Mouse (Mus musculus): Measurements from ENCODE around the gene Cebpb. TPM values are rescaled to one million over a fixed set of nuclear protein-coding genes. Genes with fewer than 3 reads are reported as not detected.

Cebpb gene
- total RNA-seq, 4 experiments from 2014 or later, result 12.1 to 20.6 (median 15.1) TPM

DNA sequence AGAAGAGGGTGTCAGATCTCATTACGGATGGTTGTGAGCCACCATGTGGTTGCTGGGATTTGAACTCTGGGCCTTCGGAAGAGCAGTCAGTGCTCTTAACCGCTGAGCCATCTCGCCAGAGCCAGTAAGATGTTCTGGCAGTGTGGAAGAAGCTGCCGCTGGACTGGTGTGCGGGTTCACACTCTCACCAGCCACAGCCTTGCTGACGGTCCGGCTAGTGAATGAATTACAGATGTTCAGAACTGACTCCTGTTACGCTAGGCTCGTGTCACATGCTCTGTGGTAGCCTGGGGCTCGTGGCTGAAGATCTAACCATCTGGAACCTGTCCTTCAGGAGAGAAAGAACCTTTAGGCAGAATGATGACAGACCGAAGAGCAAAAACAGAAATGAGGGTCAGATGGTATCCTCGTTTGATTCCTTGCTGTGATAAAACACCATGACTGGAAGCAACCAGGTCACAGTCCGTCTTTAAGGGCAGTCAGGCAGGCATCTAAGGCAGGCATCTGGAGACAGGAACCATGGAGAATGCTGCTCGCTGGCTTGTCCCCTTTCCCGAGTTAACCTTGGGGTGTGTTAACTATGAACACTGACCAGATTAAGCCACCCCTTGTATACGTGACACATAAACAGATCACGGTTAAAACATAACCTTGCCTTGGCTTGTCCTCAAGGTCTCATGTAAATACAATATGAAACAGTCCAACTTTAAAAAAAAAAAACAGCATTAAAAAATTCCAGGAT, 22.6 kb upstream of the Cebpb start:
- no peak for DNase-seq (ENCODE audit: low spot score in 2 of 2)

DNA sequence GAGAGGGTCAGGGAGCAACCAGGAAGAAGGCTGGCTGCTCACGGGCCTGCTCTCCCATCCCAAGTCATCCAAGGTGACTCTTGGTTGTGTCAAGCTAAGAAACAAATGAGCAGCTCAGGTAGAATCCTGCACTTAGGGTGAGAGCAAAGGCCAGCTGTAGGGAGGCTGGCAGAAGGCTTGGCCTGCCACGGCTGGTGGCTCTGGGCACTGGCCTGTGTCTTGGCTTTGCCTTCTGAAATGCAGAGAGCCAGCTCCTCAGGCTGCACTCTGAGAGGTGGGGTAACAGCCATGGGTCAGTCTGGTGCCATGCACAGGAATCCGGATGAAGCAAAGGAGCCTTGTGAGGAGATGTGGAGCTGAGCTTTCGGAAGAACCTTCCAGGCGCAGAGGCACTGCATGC, 20.3 kb upstream of the Cebpb start:
- no peak for DNase-seq (ENCODE audit: low spot score in 2 of 2)

DNA sequence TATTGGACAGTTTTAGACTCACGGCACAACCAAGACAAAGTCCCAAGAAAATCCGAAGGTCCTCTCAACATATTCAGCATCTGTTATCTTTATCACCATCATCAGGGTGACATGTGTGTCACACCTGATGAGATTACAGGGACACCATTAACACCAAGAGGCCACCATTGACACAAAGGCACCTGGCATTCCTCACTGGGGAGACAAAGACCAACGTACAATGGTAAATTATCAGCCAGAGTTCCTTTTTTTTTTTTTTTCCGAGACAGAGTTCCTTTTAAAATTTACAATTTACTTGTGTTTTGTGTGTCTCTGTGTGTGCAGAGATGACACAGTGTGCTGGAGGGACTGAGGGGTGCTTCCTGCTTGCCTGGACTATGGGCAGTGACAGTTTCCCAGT, 19.3 kb upstream of the Cebpb start:
- DNase-seq (ENCODE audit: low spot score in 2 of 2), result no peak

GRCm38 (mm10) chr2:167671101-167671633, 17.5 kb upstream of the Cebpb start:
- no peak for DNase-seq (ENCODE audit: low spot score in 2 of 2)

GRCm38 (mm10) chr2:167672212-167672685, 16.5 kb upstream of the Cebpb start:
- no peak for DNase-seq (ENCODE audit: low spot score in 2 of 2)

GRCm38 (mm10) chr2:167675120-167675909, 13.4 kb upstream of the Cebpb start:
- no peak for DNase-seq (ENCODE audit: low spot score in 2 of 2)

GRCm38 (mm10) chr2:167678600-167678999, 10.1 kb upstream of the Cebpb start:
- DNase-seq (ENCODE audit: low spot score in 2 of 2), result no peak

DNA sequence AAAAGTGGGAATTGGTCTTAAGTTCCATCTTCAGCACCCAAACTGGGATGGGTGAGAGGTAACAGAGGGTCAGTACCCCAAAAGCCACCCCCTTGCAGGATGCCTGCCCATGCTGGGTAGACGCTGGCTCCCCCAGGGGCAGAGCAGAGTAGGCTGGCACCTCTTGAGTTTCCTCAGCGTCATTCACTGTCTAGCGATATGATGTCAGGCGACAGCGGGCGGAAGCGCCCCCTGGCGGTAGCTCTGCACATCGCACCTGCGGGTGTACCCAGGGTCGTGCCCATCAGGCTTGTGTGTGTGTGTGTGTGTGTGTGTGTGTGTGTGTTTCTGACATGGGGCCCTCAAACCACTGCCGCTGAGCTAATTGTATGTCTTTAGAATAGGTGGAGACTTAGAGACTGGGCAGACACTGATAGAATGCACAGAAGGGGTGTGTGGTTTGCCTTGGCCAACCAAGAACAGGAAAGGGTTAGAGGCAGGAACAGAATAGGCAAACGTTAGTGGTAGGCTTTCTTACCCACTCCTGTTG, 8.7 kb upstream of the Cebpb start:
- DNase-seq (ENCODE audit: low spot score in 2 of 2), result peak; percentile 51 to 76

DNA sequence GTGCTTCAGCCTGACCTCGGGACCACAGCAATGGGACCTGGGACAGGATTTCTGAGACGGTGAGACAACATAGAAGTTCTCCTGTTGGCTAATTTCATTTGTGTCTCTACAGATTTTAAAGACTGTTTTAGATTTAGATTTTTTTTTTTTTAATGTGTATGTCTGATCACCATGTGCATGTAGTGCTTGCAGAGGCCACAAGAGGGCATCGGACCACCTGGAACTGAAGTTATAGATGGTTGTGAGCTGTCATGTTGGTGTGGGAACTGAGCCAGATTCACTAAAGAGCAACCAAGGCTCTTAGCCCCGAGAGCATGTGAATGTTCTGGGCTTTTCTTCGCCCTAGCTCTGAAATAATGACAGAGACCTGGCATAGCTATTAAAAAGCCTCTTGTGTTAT, 8.1 kb upstream of the Cebpb start:
- no peak for DNase-seq (ENCODE audit: low spot score in 2 of 2)

DNA sequence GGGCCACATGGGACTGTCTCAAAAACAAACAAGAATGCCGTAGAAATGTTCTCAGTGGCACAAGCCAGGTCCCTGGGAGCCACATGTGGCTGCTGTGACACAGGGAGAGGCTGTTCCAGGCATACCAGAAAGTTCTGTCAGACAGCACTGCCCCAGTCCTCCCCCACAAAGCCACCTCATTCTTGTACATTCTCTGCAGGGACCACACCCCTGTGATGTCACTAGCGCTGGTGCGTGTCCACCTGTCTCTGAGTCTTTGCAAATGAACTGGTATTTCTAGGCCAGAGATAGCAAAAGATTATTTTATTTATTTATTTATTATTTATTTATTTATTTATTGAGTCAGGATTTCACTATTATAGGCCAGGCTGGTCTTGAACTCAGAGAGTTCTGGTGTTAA, 5.0 kb upstream of the Cebpb start:
- DNase-seq (ENCODE audit: low spot score in 2 of 2), result no peak

- peak; percentile 85 to 100 for DNase-seq (ENCODE audit: low spot score in 2 of 2)
Observed at GRCm38 (mm10) chr2:167685137-167685536, 3.6 kb upstream of the Cebpb start.

DNA sequence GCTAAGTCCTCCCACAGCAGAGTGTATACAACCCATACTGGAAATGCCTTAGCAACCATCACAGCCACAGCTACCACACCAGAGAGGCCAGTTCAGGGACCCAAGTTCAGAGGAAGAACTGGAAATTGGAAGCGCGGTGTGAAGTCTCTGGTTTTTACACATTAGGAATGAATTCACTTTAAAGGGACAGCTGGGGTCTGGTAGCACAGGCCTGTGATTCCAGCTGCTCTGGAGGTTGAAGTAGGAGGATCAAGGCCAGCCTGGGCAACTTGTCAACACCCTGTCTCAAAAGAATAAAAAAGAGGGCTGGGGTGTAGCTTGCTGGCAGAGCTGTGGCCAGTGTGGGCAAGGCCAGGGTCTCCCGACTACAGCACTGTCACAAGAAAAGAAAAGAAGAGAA, 2.9 kb upstream of the Cebpb start:
- no peak for DNase-seq (ENCODE audit: low spot score in 2 of 2)

- DNase-seq (ENCODE audit: low spot score in 2 of 2), result no peak
Observed at GRCm38 (mm10) chr2:167686382-167687249, 2.1 kb upstream of the Cebpb start.

- DNase-seq (ENCODE audit: low spot score in 2 of 2), result no peak
Observed at GRCm38 (mm10) chr2:167687250-167687586, 1.5 kb upstream of the Cebpb start.

GRCm38 (mm10) chr2:167687651-167688101, 1.0 kb upstream of the Cebpb start:
- peak in 1 of 2 experiments; percentile 42 for DNase-seq (ENCODE audit: low spot score in 2 of 2)

GRCm38 (mm10) chr2:167688126-167688497, 603 bp upstream of the Cebpb start:
- DNase-seq (ENCODE audit: low spot score in 2 of 2), result peak in 1 of 2 experiments; percentile 60

DNA sequence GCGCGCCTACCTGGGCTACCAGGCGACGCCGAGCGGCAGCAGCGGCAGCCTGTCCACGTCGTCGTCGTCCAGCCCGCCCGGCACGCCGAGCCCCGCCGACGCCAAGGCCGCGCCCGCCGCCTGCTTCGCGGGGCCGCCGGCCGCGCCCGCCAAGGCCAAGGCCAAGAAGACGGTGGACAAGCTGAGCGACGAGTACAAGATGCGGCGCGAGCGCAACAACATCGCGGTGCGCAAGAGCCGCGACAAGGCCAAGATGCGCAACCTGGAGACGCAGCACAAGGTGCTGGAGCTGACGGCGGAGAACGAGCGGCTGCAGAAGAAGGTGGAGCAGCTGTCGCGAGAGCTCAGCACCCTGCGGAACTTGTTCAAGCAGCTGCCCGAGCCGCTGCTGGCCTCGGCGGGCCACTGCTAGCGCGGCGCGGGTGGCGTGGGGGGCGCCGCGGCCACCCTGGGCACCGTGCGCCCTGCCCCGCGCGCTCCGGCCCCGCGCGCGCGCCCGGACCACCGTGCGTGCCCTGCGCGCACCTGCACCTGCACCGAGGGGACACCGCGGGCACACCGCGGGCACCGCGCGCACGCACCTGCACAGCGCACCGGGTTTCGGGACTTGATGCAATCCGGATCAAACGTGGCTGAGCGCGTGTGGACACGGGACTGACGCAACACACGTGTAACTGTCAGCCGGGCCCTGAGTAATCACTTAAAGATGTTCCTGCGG, 945 bp downstream of the Cebpb start, which contains the start of gene Tmem189:
TSS of gene Tmem189 (minus strand) at position 322 of the 718 bp plus-strand sequence.
- DNase-seq (ENCODE audit: low spot score in 2 of 2), result peak in 1 of 2 experiments; percentile 64

DNA sequence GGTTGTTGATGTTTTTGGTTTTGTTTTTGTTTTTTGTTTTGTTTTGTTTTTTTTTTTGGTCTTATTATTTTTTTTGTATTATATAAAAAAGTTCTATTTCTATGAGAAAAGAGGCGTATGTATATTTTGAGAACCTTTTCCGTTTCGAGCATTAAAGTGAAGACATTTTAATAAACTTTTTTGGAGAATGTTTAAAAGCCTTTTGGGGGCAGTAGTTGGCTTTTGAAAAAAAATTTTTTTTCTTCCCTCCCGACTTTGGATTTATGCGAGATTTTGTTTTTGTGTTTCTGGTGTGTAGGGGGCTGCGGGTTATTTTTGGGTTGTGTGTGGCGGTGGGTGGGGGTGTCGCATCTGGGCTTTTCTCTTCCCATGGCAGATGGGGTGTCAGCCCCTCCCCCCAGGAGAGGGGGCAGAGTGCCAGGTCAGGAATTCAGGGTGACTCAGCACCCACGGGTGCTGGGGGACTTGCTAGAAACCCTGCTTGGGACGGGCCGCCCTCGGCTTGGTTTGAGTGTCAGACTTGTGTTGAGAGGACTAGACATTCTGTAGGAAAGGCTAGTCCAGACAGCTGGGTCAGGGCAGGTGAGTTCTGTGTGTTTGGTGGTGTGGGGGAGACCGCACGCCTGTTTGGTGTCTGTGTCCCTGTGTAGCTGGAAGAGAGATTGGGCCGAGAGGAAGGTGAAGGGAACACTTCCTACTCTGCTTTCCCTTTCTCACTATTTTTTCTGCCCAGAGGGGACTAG, 1.7 kb downstream of the Cebpb start:
- DNase-seq (ENCODE audit: low spot score in 2 of 2), result peak in 1 of 2 experiments; percentile 61

DNA sequence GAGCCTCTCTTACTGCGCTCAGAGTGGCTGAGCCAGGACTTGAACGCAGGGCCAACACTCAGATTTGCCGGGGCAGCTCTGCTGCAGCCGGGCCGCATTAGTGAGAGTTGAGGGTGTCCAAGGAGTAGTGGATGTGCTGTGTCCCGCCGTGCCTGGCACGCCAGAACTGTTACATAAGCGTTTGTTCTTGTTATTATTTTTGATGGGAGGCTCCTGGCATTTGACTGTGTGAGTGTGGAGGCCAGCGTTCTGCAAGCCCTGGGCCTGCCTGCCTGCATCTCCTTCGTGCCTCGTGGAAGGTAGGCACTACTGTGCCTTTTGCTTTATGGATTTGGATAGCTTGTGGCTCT, 2.2 kb downstream of the Cebpb start:
- DNase-seq (ENCODE audit: low spot score in 2 of 2), result no peak

DNA sequence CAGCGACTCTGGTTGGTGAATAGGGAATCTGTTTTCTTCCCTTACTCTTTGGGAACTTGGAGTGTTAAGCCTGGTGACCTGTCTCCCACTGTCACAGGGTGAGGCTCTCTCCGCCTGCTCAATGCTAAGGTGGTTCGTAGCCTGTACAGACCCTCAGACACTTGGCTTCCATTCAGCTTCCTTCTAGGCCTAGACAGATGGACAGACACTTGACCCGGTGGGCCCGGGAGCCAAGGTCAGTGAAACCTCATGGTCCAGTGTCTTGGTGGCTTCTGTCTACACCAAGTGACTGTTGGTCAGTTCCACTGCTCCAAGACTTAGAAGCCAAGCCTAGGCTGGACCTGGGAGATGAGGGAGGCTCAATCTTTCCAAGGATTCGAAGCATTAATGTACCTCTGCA, 2.7 kb downstream of the Cebpb start:
- no peak for DNase-seq (ENCODE audit: low spot score in 2 of 2)

All from left cerebral cortex, adult 8-10 months (tissue).